Mouse (Mus musculus) bone marrow, adult 2 months (tissue): ENCODE results near the gene Crocc2.

Experiments
- CTCF ChIP-seq: fragments of 200-500 bp; IDR thresholded peaks from 2 replicates; pipeline ENCODE4 v1.5.1; 2011; ENCODE audit warnings: low read length, control low read depth; ENCODE audit not compliant: control insufficient read depth, insufficient read depth
- POLR2A ChIP-seq: fragments of 200-500 bp; IDR thresholded peaks from 2 replicates; pipeline ENCODE4 v1.6.1; 2011; ENCODE audit warnings: low read depth, mild to moderate bottlenecking, control low read depth, low read length, borderline replicate concordance; ENCODE audit not compliant: control insufficient read depth

DNA sequence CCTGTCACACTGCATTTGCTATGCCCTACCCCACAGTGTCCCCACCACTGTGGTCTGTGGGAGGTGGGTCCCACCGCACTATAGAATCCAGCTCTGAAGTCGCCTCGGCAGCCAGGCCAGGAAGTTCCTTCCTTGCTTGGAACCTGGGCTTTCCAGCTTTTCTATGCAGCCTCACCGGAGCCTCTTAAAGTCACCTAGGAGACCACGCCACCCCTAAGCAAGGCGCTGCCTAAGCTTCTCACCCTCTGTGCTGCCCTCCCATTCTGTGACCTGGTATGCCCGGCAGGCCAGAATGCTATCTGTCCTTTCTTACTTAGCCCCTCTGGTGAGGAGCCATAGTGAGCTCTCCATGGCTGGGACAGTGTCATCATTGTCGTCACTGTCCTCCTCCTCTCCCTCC lies 7.2 kb upstream of the Crocc2 start:
- TF ChIP-seq CTCF, result no peak
- no peak for TF ChIP-seq POLR2A
